Mouse (Mus musculus) heart, embryonic 13.5 days (tissue): Measurements from ENCODE around the gene Folr1. TPM values are rescaled to one million over a fixed set of nuclear protein-coding genes. Genes with fewer than 3 reads are reported as not detected.

ENCODE experiments used
- ATAC-seq: fragments of 200-750 bp; cut with Nextera tagmentation; 2 replicates; pipeline ENCODE4 v1.8.0; 2017; ENCODE audit warnings: moderate TSS enrichment; ENCODE audit not compliant: insufficient number of reproducible peaks, low FRiP score, low TSS enrichment; ENCODE audit errors: extremely low read depth
- H3K27ac ChIP-seq: fragments of 300-500 bp; sonication (generic); replicated peaks from 2 replicates; pipeline ENCODE4 v1.5.1; 2015; ENCODE audit warnings: moderate library complexity, mild to moderate bottlenecking, inconsistent platforms
- H3K27me3 ChIP-seq: fragments of 300-500 bp; sonication (generic); replicated peaks from 2 replicates; pipeline ENCODE4 v1.6.1; 2015; ENCODE audit warnings: mild to moderate bottlenecking, inconsistent platforms
- H3K36me3 ChIP-seq: fragments of 300-500 bp; sonication (generic); 2 replicates; pipeline ENCODE4 v1.6.1; 2015; ENCODE audit warnings: mild to moderate bottlenecking, inconsistent platforms
- H3K4me1 ChIP-seq: fragments of 300-500 bp; sonication (generic); 2 replicates; pipeline ENCODE4 v1.6.1; 2015; ENCODE audit warnings: inconsistent platforms
- H3K4me2 ChIP-seq: fragments of 300-500 bp; sonication (generic); 2 replicates; pipeline ENCODE4 v1.6.1; 2015; ENCODE audit warnings: inconsistent platforms, mild to moderate bottlenecking, moderate library complexity
- H3K4me3 ChIP-seq: fragments of 300-500 bp; sonication (generic); 2 replicates; pipeline ENCODE4 v1.5.1; 2015; ENCODE audit warnings: moderate library complexity, mild to moderate bottlenecking, inconsistent platforms
- H3K9ac ChIP-seq: fragments of 300-500 bp; sonication (generic); 2 replicates; pipeline ENCODE4 v1.6.1; 2015; ENCODE audit warnings: inconsistent platforms, mild to moderate bottlenecking, moderate library complexity
- H3K9me3 ChIP-seq: fragments of 300-500 bp; sonication (generic); 2 replicates; pipeline ENCODE4 v1.6.1; 2016; ENCODE audit warnings: inconsistent platforms
- WGBS: fragments of 180-500 bp; shearing (Covaris S2); methylation state at CpG from one replicate; pipeline ENCODE4 v1.1.7; 2015; ENCODE audit warnings: mixed read lengths; 5-methylcytosine and 5-hydroxymethylcytosine counted together
- polyA plus RNA-seq: library from polyadenylated mRNA; unstranded; fragments of >200 nt; fragmentation: Nextera tagmentation; extraction: Ambion mirVana; gene quantifications from 2 replicates; pipeline ENCODE4 v1.2.1, GENCODE M21; 2015

Gene Folr1
- 4.7 and 6.4 TPM in 2 replicates for polyA plus RNA-seq

GRCm38 (mm10) chr7:101870629-101871028, at the start of gene Folr1:
Gene Folr1, minus strand, starts transcription at chr7:101870788.
- WGBS = 66% methylated on average over 2 of the region's 2 CpGs
- Histone ChIP-seq H3K4me3 (no peak within 1 kb of the TSS), H3K4me1 (peaks cover 48% of the 10 kb centered on the region), H3K4me2 (peak within 1 kb of the TSS; percentile 19), H3K9ac (0 out of 2 replicates have a peak within 1 kb of the TSS, but pooled peaks have one; percentile 33), H3K27ac (peak within 1 kb of the TSS; percentile 79), H3K36me3 (no peaks in the 10 kb centered on the region), H3K27me3 (no peaks in the 10 kb centered on the region), H3K9me3 (no peaks in the 10 kb centered on the region)
- no peak for ATAC-seq

- no peak overlapping the region for H3K4me2 ChIP-seq
- no peak overlapping the region for H3K9ac ChIP-seq
- H3K27me3 ChIP-seq = no peaks in the 10 kb centered on the region
- WGBS = 18% methylated on average over 1 of the region's 1 CpGs
- no peak overlapping the region for H3K4me3 ChIP-seq
- peaks cover 21% of the 10 kb centered on the region for H3K36me3 ChIP-seq
- H3K27ac ChIP-seq = no peak overlapping the region
- peak; percentile 37 for ATAC-seq
- H3K4me1 ChIP-seq = no peaks in the 10 kb centered on the region
- H3K9me3 ChIP-seq = no peaks in the 10 kb centered on the region
These were observed 47.5 kb upstream of the Folr1 start for GRCm38 (mm10) chr7:101918071-101918470.

- no peaks in the 10 kb centered on the region for H3K27me3 ChIP-seq
- 67% methylated on average over 3 of the region's 3 CpGs for WGBS
- no peak for ATAC-seq
- no peak overlapping the region for H3K4me3 ChIP-seq
- no peak overlapping the region for H3K27ac ChIP-seq
- H3K9ac ChIP-seq = no peak overlapping the region
- no peak overlapping the region for H3K4me2 ChIP-seq
- H3K9me3 ChIP-seq = no peaks in the 10 kb centered on the region
- peaks cover 57% of the 10 kb centered on the region for H3K36me3 ChIP-seq
- H3K4me1 ChIP-seq = peaks cover 21% of the 10 kb centered on the region
These were observed 41.4 kb upstream of the Folr1 start for GRCm38 (mm10) chr7:101911982-101912381.

GRCm38 (mm10) chr7:101910138-101910537, 39.5 kb upstream of the Folr1 start:
- no peak for ATAC-seq
- WGBS = 78% methylated on average over 4 of the region's 4 CpGs
- Histone ChIP-seq H3K27ac (no peak overlapping the region), H3K4me1 (peaks cover 31% of the 10 kb centered on the region), H3K4me3 (no peak overlapping the region), H3K36me3 (peaks cover 56% of the 10 kb centered on the region), H3K9me3 (no peaks in the 10 kb centered on the region), H3K9ac (no peak overlapping the region), H3K27me3 (no peaks in the 10 kb centered on the region), H3K4me2 (no peak overlapping the region)

- peaks cover 39% of the 10 kb centered on the region for H3K36me3 ChIP-seq
- H3K4me1 ChIP-seq = peaks cover 36% of the 10 kb centered on the region
- 65% methylated on average over 4 of the region's 4 CpGs for WGBS
- peak overlapping the region; percentile 15; the same call in 1 of the 2 replicates for H3K9ac ChIP-seq
- ATAC-seq = no peak
- peak overlapping the region; percentile 14; the same call in 1 of the 2 replicates for H3K4me2 ChIP-seq
- no peaks in the 10 kb centered on the region for H3K27me3 ChIP-seq
- H3K27ac ChIP-seq = 0 out of 2 replicates have a peak overlapping the region, but pooled peaks have one; percentile 20
- H3K4me3 ChIP-seq = no peak overlapping the region
- no peaks in the 10 kb centered on the region for H3K9me3 ChIP-seq
These were observed 37.8 kb upstream of the Folr1 start for GRCm38 (mm10) chr7:101908367-101908766.

GRCm38 (mm10) chr7:101906696-101907095, 36.1 kb upstream of the Folr1 start:
- no peak for ATAC-seq
- WGBS = 57% methylated on average over 8 of the region's 8 CpGs
- H3K27me3 ChIP-seq = no peaks in the 10 kb centered on the region

GRCm38 (mm10) chr7:101906287-101906681, 35.7 kb upstream of the Folr1 start, which contains the start of gene Tomt:
Gene Tomt, minus strand, starts transcription at chr7:101906359.
- peaks cover 36% of the 10 kb centered on the region for H3K4me1 ChIP-seq
- H3K4me2 ChIP-seq = peak within 1 kb of the TSS; percentile 74
- H3K36me3 ChIP-seq = peaks cover 29% of the 10 kb centered on the region
- H3K4me3 ChIP-seq = peak within 1 kb of the TSS; percentile 67
- peaks cover 4% of the 10 kb centered on the region; the same call in 1 of the 2 replicates for H3K9me3 ChIP-seq
- H3K9ac ChIP-seq = peak within 1 kb of the TSS; percentile 88
- H3K27ac ChIP-seq = peak within 1 kb of the TSS; percentile 95
- whole genome bisulfite sequencing = 13% methylated on average over 11 of the region's 11 CpGs
- no peaks in the 10 kb centered on the region for H3K27me3 ChIP-seq
- ATAC-seq = no peak

More at GRCm38 (mm10) chr7:101906696-101907095, 36.1 kb upstream of the Folr1 start:
- H3K9me3 ChIP-seq = peaks cover 4% of the 10 kb centered on the region; the same call in 1 of the 2 replicates
- peak overlapping the region; percentile 88 for H3K9ac ChIP-seq
- H3K36me3 ChIP-seq = peaks cover 33% of the 10 kb centered on the region
- peak overlapping the region; percentile 74 for H3K4me2 ChIP-seq
- peak overlapping the region; percentile 67 for H3K4me3 ChIP-seq
- H3K4me1 ChIP-seq = peaks cover 36% of the 10 kb centered on the region
- peak overlapping the region; percentile 95 for H3K27ac ChIP-seq

- Histone ChIP-seq H3K4me2 (peak within 1 kb of the TSS; percentile 74), H3K27ac (peak within 1 kb of the TSS; percentile 95), H3K27me3 (no peaks in the 10 kb centered on the region), H3K9me3 (peaks cover 4% of the 10 kb centered on the region; the same call in 1 of the 2 replicates), H3K4me3 (peak within 1 kb of the TSS; percentile 67), H3K9ac (peak within 1 kb of the TSS; percentile 88), H3K4me1 (peaks cover 36% of the 10 kb centered on the region), H3K36me3 (peaks cover 23% of the 10 kb centered on the region)
- under 1% methylated on average over 61 of the region's 61 CpGs for WGBS
- peak; percentile 97 for ATAC-seq
These were observed 35.1 kb upstream of the Folr1 start, which contains the start of gene Lamtor1 for GRCm38 (mm10) chr7:101905561-101906286. Gene Lamtor1, plus strand, starts transcription at chr7:101905904.

- H3K4me1 ChIP-seq = peaks cover 23% of the 10 kb centered on the region
- H3K27me3 ChIP-seq = no peaks in the 10 kb centered on the region
- no peak for ATAC-seq
- no peak overlapping the region for H3K27ac ChIP-seq
- no peak overlapping the region for H3K9ac ChIP-seq
- no peak overlapping the region for H3K4me2 ChIP-seq
- H3K36me3 ChIP-seq = peaks cover 25% of the 10 kb centered on the region
- peaks cover 4% of the 10 kb centered on the region; the same call in 1 of the 2 replicates for H3K9me3 ChIP-seq
- H3K4me3 ChIP-seq = no peak overlapping the region
These were observed 32.3 kb upstream of the Folr1 start for GRCm38 (mm10) chr7:101902846-101903245.

- WGBS = 92% methylated on average over 10 of the region's 10 CpGs
These were observed 31.4 kb upstream of the Folr1 start for GRCm38 (mm10) chr7:101901969-101902368.

GRCm38 (mm10) chr7:101900331-101901097, 29.9 kb upstream of the Folr1 start:
- no peak for ATAC-seq
- H3K4me1 ChIP-seq = peaks cover 14% of the 10 kb centered on the region
- H3K9me3 ChIP-seq = peaks cover 4% of the 10 kb centered on the region; the same call in 1 of the 2 replicates
- no peak overlapping the region for H3K4me2 ChIP-seq
- H3K36me3 ChIP-seq = peaks cover 25% of the 10 kb centered on the region
- H3K27ac ChIP-seq = no peak overlapping the region
- 90% methylated on average over 16 of the region's 16 CpGs for WGBS
- no peaks in the 10 kb centered on the region for H3K27me3 ChIP-seq
- H3K4me3 ChIP-seq = no peak overlapping the region
- 0 out of 2 replicates have a peak overlapping the region, but pooled peaks have one; percentile 8 for H3K9ac ChIP-seq

More at GRCm38 (mm10) chr7:101901969-101902368, 31.4 kb upstream of the Folr1 start:
- peaks cover 4% of the 10 kb centered on the region; the same call in 1 of the 2 replicates for H3K9me3 ChIP-seq
- H3K4me2 ChIP-seq = no peak overlapping the region
- no peak overlapping the region for H3K9ac ChIP-seq
- no peak overlapping the region for H3K27ac ChIP-seq
- no peak for ATAC-seq
- H3K27me3 ChIP-seq = no peaks in the 10 kb centered on the region
- peaks cover 21% of the 10 kb centered on the region for H3K4me1 ChIP-seq
- H3K36me3 ChIP-seq = peaks cover 25% of the 10 kb centered on the region
- no peak overlapping the region for H3K4me3 ChIP-seq
